Mouse (Mus musculus): ENCODE measurements around the gene 2900011O08Rik.

GRCm38 (mm10) chr16:14021166-14021822 is 34.9 kb downstream of the 2900011O08Rik start:
- TF ChIP-seq CTCF (IDR thresholded peaks at IDR 0.05; ENCODE audit: extremely low read depth, insufficient read depth, insufficient read length, insufficient replicate concordance) (no peak), POLR2A (IDR thresholded peaks at IDR 0.05; ENCODE audit: low read depth, low read length) (no peak)

Measured in spleen, adult 2 months (tissue).